Comparison of ENCODE assay signal across 13 mouse cellular contexts in genomic region chr5:73192870-73193576, GRCm38 (mm10).
A peak's percentile ranks its signal among the peaks of the same experiment; 100 is the strongest.
DNase-seq lines count a peak whose midpoint lies in the region; ATAC-seq and TF ChIP-seq lines count a peak whose summit lies in the region.
"Had no signal": no experiment of that assay in that cellular context is flagged by ENCODE, and none has a peak within 500 bp of the region (broad histone marks: within the 10 kb centered on the region; RNA-seq: fewer than 3 reads in every experiment).

No protein-coding gene starts in this region.

- no peak overlapping the region; the same call in 1 of the 2 replicates for H3K4me2 ChIP-seq in kidney, embryonic 16.5 days (replicated peaks; ENCODE audit: low read depth, low read length)
- H3K4me2 ChIP-seq in liver, embryonic 13.5 days, result peak overlapping the region; percentile 84
- H3K4me2 ChIP-seq: embryonic facial prominence, embryonic 15.5 days; limb, embryonic 13.5 days; midbrain, embryonic 12.5 days had no signal

- H3K4me1 ChIP-seq in heart, embryonic 10.5 days, result peaks cover 39% of the 10 kb centered on the region
- peaks cover 28% of the 10 kb centered on the region for H3K4me1 ChIP-seq in kidney, embryonic 16.5 days (ENCODE audit: insufficient read depth, low read length)
- H3K4me1 ChIP-seq in MEL (ENCODE audit: control insufficient read depth in 1 of 2, insufficient read depth in 2 of 2, low read length in 2 of 2), result peaks cover 29 to 55% of the 10 kb centered on the region in 2 experiments
- H3K4me1 ChIP-seq in liver, embryonic 13.5 days (replicated peaks), result peaks cover 62% of the 10 kb centered on the region
- H3K4me1 ChIP-seq: embryonic facial prominence, embryonic 15.5 days; midbrain, embryonic 12.5 days had no signal

- no peak for TF ChIP-seq CTCF in MEL (IDR thresholded peaks at IDR 0.05 in 2 of 3, conservative IDR thresholded peaks at IDR 0.05 in 1 of 3; ENCODE audit: control insufficient read depth in 1 of 3, insufficient read depth in 1 of 3, low read depth in 2 of 3, low read length in 3 of 3, poor library complexity in 1 of 3, severe bottlenecking in 1 of 3)

- peak overlapping the region; percentile 83; the same call in 1 of the 2 replicates for H3K27ac ChIP-seq in heart, embryonic 10.5 days
- peak overlapping the region; percentile 70 for H3K27ac ChIP-seq in kidney, embryonic 16.5 days (ENCODE audit: low read length)
- H3K27ac ChIP-seq in MEL (ENCODE audit: control insufficient read depth, low read depth, low read length), result peak overlapping the region; percentile 85
- peak overlapping the region; percentile 95 for H3K27ac ChIP-seq in liver, embryonic 13.5 days
- H3K27ac ChIP-seq: embryonic facial prominence, embryonic 15.5 days; limb, embryonic 13.5 days; midbrain, embryonic 12.5 days had no signal

- H3K79me2 ChIP-seq in MEL (ENCODE audit: control insufficient read depth, insufficient read depth, low read length, poor library complexity), result no peaks in the 10 kb centered on the region

- no peak overlapping the region for H3K4me3 ChIP-seq in heart, embryonic 10.5 days
- no peak overlapping the region for H3K4me3 ChIP-seq in kidney, embryonic 16.5 days (ENCODE audit: low read length)
- H3K4me3 ChIP-seq in MEL (ENCODE audit: control insufficient read depth in 1 of 2, insufficient read depth in 1 of 2, low read depth in 2 of 2, low read length in 2 of 2), result no peak overlapping the region
- peak overlapping the region; percentile 48 for H3K4me3 ChIP-seq in liver, embryonic 13.5 days (replicated peaks)
- H3K4me3 ChIP-seq: embryonic facial prominence, embryonic 15.5 days; limb, embryonic 13.5 days; midbrain, embryonic 12.5 days had no signal

- peak; percentile 79; the same call in 1 of the 2 replicates for ATAC-seq in kidney, embryonic 16.5 days (ENCODE audit: low FRiP score, low TSS enrichment)
- no peak for ATAC-seq in liver, embryonic 13.5 days (ENCODE audit: low read depth)

- DNase-seq in heart, embryonic 10.5 days (ENCODE audit: low spot score), result no peak
- DNase-seq in heart, adult 18-20 months, result no peak
- DNase-seq in kidney, postnatal 25 days, result no peak
- DNase-seq in MEL (ENCODE audit: low read depth, low spot score), result no peak
- no peak for DNase-seq in liver, embryonic 13.5 days
- no peak for DNase-seq in gastrocnemius, postnatal 36 days
- DNase-seq in right cerebral cortex, postnatal 36 days (ENCODE audit: low spot score in 2 of 2), result no peak
- DNase-seq: cerebellum, adult 9-11 months; kidney, adult 8-10 months had no signal

- no peaks in the 10 kb centered on the region for H3K27me3 ChIP-seq in heart, embryonic 10.5 days (ENCODE audit: insufficient read depth, poor library complexity, severe bottlenecking)
- H3K27me3 ChIP-seq in kidney, embryonic 16.5 days (ENCODE audit: insufficient read depth, low read length), result no peaks in the 10 kb centered on the region
- no peaks in the 10 kb centered on the region for H3K27me3 ChIP-seq in MEL (ENCODE audit: control insufficient read depth in 1 of 2, insufficient read depth in 2 of 2, low read length in 2 of 2)
- no peaks in the 10 kb centered on the region for H3K27me3 ChIP-seq in liver, embryonic 13.5 days
- H3K27me3 ChIP-seq: embryonic facial prominence, embryonic 15.5 days; limb, embryonic 13.5 days; midbrain, embryonic 12.5 days had no signal

- TF ChIP-seq POLR2A in MEL (IDR thresholded peaks at IDR 0.05; ENCODE audit: control insufficient read depth in 1 of 2, insufficient read depth in 1 of 2, low read depth in 1 of 2, low read length in 2 of 2, poor library complexity in 1 of 2), result no peak

- H3K36me3 ChIP-seq in heart, embryonic 10.5 days, result peaks cover 5% of the 10 kb centered on the region; the same call in 1 of the 2 replicates
- peaks cover 4% of the 10 kb centered on the region for H3K36me3 ChIP-seq in kidney, embryonic 16.5 days (ENCODE audit: insufficient read depth, low read length)
- peaks cover 0 to 51% of the 10 kb centered on the region in 2 experiments; a peak in 2 of 4 replicates for H3K36me3 ChIP-seq in MEL (ENCODE audit: control insufficient read depth in 1 of 2, insufficient read depth in 2 of 2, low read length in 2 of 2)
- peaks cover 13% of the 10 kb centered on the region for H3K36me3 ChIP-seq in liver, embryonic 13.5 days

- TF ChIP-seq EP300 in MEL (IDR thresholded peaks at IDR 0.05; ENCODE audit: low read depth in 1 of 2, low read length in 2 of 2), result no peak

- H3K9me3 ChIP-seq in heart, embryonic 10.5 days, result no peaks in the 10 kb centered on the region
- no peaks in the 10 kb centered on the region for H3K9me3 ChIP-seq in kidney, embryonic 16.5 days (ENCODE audit: low read length)
- no peaks in the 10 kb centered on the region for H3K9me3 ChIP-seq in MEL (replicated peaks; ENCODE audit: insufficient read depth, low read length)
- H3K9me3 ChIP-seq in liver, embryonic 13.5 days (replicated peaks), result no peaks in the 10 kb centered on the region
- H3K9me3 ChIP-seq: embryonic facial prominence, embryonic 15.5 days; limb, embryonic 13.5 days; midbrain, embryonic 12.5 days had no signal

- intact Hi-C loops in gastrocnemius, postnatal 36 days (cut with DNase I), result no loop called here

- no peak for TF ChIP-seq RAD21 in MEL (IDR thresholded peaks at IDR 0.05; ENCODE audit: low read depth, low read length)

- H3K9ac ChIP-seq in kidney, embryonic 16.5 days (replicated peaks; ENCODE audit: low read length), result no peak overlapping the region
- peak overlapping the region; percentile 45 for H3K9ac ChIP-seq in MEL (ENCODE audit: control insufficient read depth, low read depth, low read length, poor library complexity, severe bottlenecking)
- peak overlapping the region; percentile 78 for H3K9ac ChIP-seq in liver, embryonic 13.5 days
- H3K9ac ChIP-seq: embryonic facial prominence, embryonic 15.5 days; limb, embryonic 13.5 days; midbrain, embryonic 12.5 days had no signal

- 83% methylated on average over 13 of the region's 13 CpGs for WGBS in heart, embryonic 10.5 days
- WGBS in kidney, embryonic 16.5 days, result 41% methylated on average over 13 of the region's 13 CpGs
- 75% methylated on average over 13 of the region's 13 CpGs for WGBS in liver, embryonic 13.5 days (ENCODE audit: insufficient replicate concordance)

TF ChIP-seq in MEL, 35 proteins besides CTCF, POLR2A, EP300 and RAD21:
- no peak for TF ChIP-seq NRF1 (IDR thresholded peaks at IDR 0.05; ENCODE audit: insufficient read depth, low read depth, low read length, poor library complexity, severe bottlenecking)
